Mouse (Mus musculus): ENCODE results near the gene Tap1.

- TF ChIP-seq POLR2A (IDR thresholded peaks at IDR 0.05; ENCODE audit: extremely low read depth, insufficient read depth, low read length) (no peak), CTCF (IDR thresholded peaks at IDR 0.05; ENCODE audit: low read depth, low read length) (no peak)
Observed at GRCm38 (mm10) chr17:34239601-34240041, 52.3 kb downstream of the Tap1 start.
